Mouse (Mus musculus) midbrain, embryonic 14.5 days (tissue): ENCODE measurements around the gene Calml3. TPM values are rescaled to one million over a fixed set of nuclear protein-coding genes. Genes with fewer than 3 reads are reported as not detected.

Source experiments
- ATAC-seq: fragments of 200-750 bp; cut with Nextera tagmentation; 2 replicates; pipeline ENCODE4 v1.8.0; 2017; ENCODE audit warnings: moderate number of reproducible peaks, moderate library complexity; ENCODE audit not compliant: low FRiP score, low TSS enrichment
- DNase-seq: peaks from one replicate; pipeline ENCODE4 v3.0.0-alpha.2; 2015
- H3K27ac ChIP-seq: fragments of 300-500 bp; sonication (generic); replicated peaks from 2 replicates; pipeline ENCODE4 v1.5.1; 2014; ENCODE audit warnings: mild to moderate bottlenecking, low read depth, low read length, moderate library complexity
- H3K27me3 ChIP-seq: fragments of 300-500 bp; sonication (generic); 2 replicates; pipeline ENCODE4 v1.6.1; 2014; ENCODE audit warnings: low read length, control low read depth, mixed read lengths; ENCODE audit not compliant: control insufficient read depth, insufficient read depth
- H3K36me3 ChIP-seq: fragments of 300-500 bp; sonication (generic); 2 replicates; pipeline ENCODE4 v1.6.1; 2014; ENCODE audit warnings: low read length, control low read depth; ENCODE audit not compliant: control insufficient read depth, insufficient read depth
- H3K4me1 ChIP-seq: fragments of 300-500 bp; sonication (generic); 2 replicates; pipeline ENCODE4 v1.6.1; 2014; ENCODE audit warnings: mild to moderate bottlenecking, antibody characterized with exemption, low read length, control low read depth; ENCODE audit not compliant: control insufficient read depth, insufficient read depth
- H3K4me2 ChIP-seq: fragments of 300-500 bp; sonication (generic); 2 replicates; pipeline ENCODE4 v1.6.1; 2014; ENCODE audit warnings: mild to moderate bottlenecking, low read length, moderate library complexity
- H3K4me3 ChIP-seq: fragments of 300-500 bp; sonication (generic); replicated peaks from 2 replicates; pipeline ENCODE4 v1.5.1; 2014; ENCODE audit warnings: low read depth, low read length
- H3K9ac ChIP-seq: fragments of 300-500 bp; sonication (generic); replicated peaks from 2 replicates; pipeline ENCODE4 v1.6.1; 2014; ENCODE audit warnings: mild to moderate bottlenecking, low read length, moderate library complexity
- H3K9me3 ChIP-seq: fragments of 300-500 bp; sonication (generic); 2 replicates; pipeline ENCODE4 v1.6.1; 2016; ENCODE audit warnings: low read length, control low read depth, mixed read lengths; ENCODE audit not compliant: control insufficient read depth
- WGBS: fragments of 180-500 bp; shearing (Covaris S2); extraction: QIAGEN DNeasy Blood & Tissue Kit; methylation state at CpG from one replicate; pipeline ENCODE4 v1.1.7; 2014; 5-methylcytosine and 5-hydroxymethylcytosine counted together
- polyA plus RNA-seq: library from polyadenylated mRNA; unstranded; fragments of >200 nt; fragmentation: Nextera tagmentation; extraction: Ambion mirVana; gene quantifications from 2 replicates; pipeline ENCODE4 v1.2.1, GENCODE M21; 2014

Calml3 gene
- polyA plus RNA-seq, 1 experiment from 2014 or later: not detected

DNA sequence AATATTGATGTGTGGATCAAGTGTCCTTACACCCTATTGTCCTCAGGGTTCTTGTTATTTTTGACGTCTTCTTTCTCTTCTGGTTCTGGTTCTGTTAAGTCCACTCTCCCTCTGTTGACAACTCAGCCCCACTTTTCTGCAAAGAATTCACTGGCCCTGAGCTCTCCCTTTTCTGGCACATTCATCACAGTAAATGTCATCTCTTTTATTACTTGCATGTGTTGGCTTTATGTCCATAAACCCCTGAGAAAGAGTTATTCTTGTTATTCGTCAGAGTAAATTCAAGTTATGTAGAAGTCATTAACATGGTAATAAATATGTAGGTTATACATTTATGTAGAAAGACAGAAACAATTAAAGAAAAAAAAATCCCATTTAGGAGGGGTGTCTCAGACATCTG is 14.6 kb downstream of the Calml3 start:
- Histone ChIP-seq H3K36me3 (no peaks in the 10 kb centered on the region), H3K4me3 (no peak overlapping the region), H3K4me1 (no peaks in the 10 kb centered on the region), H3K27ac (no peak overlapping the region), H3K4me2 (no peak overlapping the region), H3K27me3 (no peaks in the 10 kb centered on the region), H3K9ac (no peak overlapping the region), H3K9me3 (no peaks in the 10 kb centered on the region)
- DNase-seq: no peak
- no peak for ATAC-seq
- WGBS: 94% methylated on average over 2 of the region's 2 CpGs

DNA sequence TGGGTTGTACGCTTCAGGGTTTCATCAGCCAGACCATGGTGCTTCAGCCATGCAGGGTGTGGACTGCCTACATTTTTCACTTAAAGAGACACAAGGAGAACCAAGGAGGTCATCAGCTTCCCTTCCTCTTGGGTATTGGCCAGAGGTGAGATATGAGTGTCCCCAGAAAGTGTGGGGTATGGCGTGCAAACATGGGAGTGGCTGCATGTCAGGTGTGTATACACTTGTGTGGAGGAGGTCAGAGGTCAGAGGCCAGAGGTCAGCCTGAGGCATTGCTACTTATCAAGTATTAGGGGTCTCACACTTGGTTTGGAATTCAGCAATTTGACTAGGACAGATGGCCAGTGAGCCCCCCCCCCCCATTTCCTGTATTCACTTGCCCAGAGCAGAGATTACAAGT is 15.5 kb downstream of the Calml3 start:
- Histone ChIP-seq H3K9ac (no peak overlapping the region), H3K27ac (no peak overlapping the region), H3K36me3 (no peaks in the 10 kb centered on the region), H3K9me3 (no peaks in the 10 kb centered on the region), H3K27me3 (no peaks in the 10 kb centered on the region), H3K4me3 (no peak overlapping the region), H3K4me1 (no peaks in the 10 kb centered on the region), H3K4me2 (no peak overlapping the region)
- ATAC-seq: 0 out of 2 replicates have a peak, but pooled peaks have one; percentile 35
- 86% methylated on average over 2 of the region's 2 CpGs for WGBS
- DNase-seq: no peak

DNA sequence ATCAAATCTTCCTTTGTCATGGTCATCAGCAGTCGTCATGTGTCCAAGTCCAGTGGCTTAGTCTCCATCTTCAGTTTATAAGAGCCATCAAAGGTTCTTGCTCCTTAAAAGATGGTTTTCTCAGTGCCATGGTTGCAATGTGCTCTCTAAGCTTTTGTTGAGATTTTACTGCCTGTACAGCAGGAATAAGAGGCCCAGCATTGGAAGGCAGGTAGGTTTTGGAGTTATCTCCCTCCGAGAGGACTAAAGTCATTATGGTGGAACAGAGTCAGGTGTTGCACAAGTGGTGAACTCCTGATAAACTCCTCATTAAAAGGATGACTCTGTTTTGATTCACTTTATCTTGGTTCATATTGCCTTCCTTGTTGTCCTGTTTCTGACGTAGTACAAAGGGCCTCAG is 16.5 kb downstream of the Calml3 start:
- H3K27me3 ChIP-seq: no peaks in the 10 kb centered on the region
- H3K9me3 ChIP-seq: no peaks in the 10 kb centered on the region
- DNase-seq (no peak), ATAC-seq (no peak)
- H3K9ac ChIP-seq: no peak overlapping the region
- H3K4me3 ChIP-seq: no peak overlapping the region
- H3K4me1 ChIP-seq: no peaks in the 10 kb centered on the region
- H3K36me3 ChIP-seq: no peaks in the 10 kb centered on the region
- H3K4me2 ChIP-seq: no peak overlapping the region
- WGBS: 85% methylated on average over 3 of the region's 3 CpGs
- H3K27ac ChIP-seq: no peak overlapping the region

DNA sequence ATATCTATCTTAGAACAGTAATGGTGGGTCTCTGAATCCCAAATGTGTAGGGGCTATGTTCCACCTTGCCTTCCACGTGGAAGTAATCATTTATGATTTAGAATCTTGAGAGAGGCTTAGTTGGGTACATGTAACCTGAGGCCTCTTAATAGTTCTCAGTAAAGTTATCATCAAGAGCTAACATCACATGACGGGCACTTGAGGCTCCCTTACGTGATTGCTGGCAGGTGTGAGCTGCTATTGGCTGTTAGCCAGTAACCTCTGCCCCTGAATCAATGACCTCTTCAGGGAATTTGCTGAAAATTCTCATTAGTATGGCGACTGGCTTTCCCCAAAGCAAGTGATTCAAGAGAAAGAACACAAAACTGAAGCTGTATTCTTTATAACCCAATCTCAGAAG is 17.0 kb downstream of the Calml3 start:
- no peaks in the 10 kb centered on the region for H3K9me3 ChIP-seq
- no peak for DNase-seq
- 72% methylated on average over 4 of the region's 4 CpGs for WGBS
- H3K4me3 ChIP-seq: no peak overlapping the region
- no peaks in the 10 kb centered on the region for H3K36me3 ChIP-seq
- no peaks in the 10 kb centered on the region for H3K27me3 ChIP-seq
- no peak overlapping the region for H3K27ac ChIP-seq
- H3K9ac ChIP-seq: no peak overlapping the region
- no peaks in the 10 kb centered on the region for H3K4me1 ChIP-seq
- no peak for ATAC-seq
- H3K4me2 ChIP-seq: no peak overlapping the region

DNA sequence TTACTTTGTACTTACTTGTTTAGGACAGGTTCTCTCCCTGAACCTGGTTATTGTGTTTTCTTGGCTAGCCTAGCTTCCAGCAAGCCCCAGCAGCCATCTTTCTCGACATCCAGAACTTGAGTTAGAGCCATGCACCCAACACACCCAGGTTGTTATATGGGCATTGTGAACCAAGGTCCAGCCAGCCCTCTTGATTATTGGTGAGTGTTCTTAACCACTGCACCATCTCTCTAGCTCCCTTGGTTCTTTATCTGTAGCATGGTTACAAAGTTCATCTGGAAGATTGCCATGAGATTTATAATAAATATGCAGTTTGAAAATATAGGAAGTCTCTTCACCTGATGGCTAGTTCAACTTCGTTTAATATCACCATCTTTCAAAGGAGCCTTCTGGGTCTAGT is 20.5 kb downstream of the Calml3 start:
- no peak for ATAC-seq
- 85% methylated on average over 2 of the region's 2 CpGs for WGBS
- no peak for DNase-seq

DNA sequence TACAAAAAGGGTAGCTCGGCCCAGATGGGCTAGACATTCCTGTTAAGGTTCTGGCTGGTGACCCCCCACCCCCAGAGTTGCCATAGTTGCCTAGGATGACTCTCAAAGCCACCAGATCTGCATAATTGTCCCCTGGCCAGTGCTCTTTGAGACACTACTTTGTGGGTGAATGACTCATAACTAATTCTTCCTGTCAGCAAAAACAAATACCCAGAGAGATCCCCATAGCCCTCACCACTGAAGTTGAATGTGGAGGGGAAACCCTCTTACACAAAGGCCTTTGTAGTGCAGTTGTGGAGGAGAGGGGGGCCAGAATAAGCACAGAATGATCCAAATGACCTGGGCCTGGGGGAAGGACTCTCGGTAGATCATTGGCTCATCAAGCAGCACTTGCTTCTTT is 21.6 kb downstream of the Calml3 start:
- no peaks in the 10 kb centered on the region for H3K9me3 ChIP-seq
- ATAC-seq (no peak; the same call in 1 of the 2 replicates), DNase-seq (peak; percentile 4)
- WGBS: 13% methylated on average over 2 of the region's 2 CpGs
- no peak overlapping the region for H3K4me2 ChIP-seq
- H3K27ac ChIP-seq: no peak overlapping the region
- no peaks in the 10 kb centered on the region for H3K4me1 ChIP-seq
- no peak overlapping the region for H3K4me3 ChIP-seq
- H3K27me3 ChIP-seq: no peaks in the 10 kb centered on the region
- no peak overlapping the region for H3K9ac ChIP-seq
- no peaks in the 10 kb centered on the region for H3K36me3 ChIP-seq

More for the DNA sequence above, 20.5 kb downstream of the Calml3 start:
- no peak overlapping the region for H3K4me2 ChIP-seq
- H3K4me1 ChIP-seq: no peaks in the 10 kb centered on the region
- no peak overlapping the region for H3K9ac ChIP-seq
- no peaks in the 10 kb centered on the region for H3K27me3 ChIP-seq
- H3K9me3 ChIP-seq: no peaks in the 10 kb centered on the region
- no peaks in the 10 kb centered on the region for H3K36me3 ChIP-seq
- H3K27ac ChIP-seq: no peak overlapping the region
- H3K4me3 ChIP-seq: no peak overlapping the region

DNA sequence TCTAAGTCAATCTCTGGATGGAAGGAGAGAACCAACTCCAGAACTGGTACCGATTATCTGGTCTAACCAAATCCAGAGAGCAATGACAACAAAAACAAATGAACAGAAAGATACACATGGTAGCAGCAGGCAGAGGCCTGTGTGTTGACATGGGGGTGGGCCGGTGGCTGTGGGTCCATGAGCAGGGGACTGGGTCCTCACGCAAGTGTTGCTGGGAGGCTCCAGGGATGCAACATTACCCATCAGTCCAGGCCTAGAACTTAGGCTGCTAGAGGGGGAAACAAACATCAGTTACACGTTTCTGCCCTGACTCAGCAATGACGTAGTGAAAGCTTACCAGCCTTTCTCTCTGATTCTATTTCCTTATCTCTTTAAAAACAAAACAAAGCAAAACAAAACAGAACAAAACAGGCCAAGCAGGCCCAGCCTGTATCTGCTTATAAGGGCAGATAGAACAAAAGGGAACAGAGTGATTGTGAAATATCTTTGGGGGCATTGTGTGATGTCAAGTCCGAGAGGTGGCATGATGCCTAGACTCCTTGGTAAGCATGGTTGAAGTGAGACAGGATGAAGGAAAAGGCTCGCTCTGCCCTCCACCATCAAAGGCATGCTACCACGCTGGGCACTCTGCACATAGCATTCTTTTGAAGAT is 24.4 kb downstream of the Calml3 start:
- Histone ChIP-seq H3K4me3 (no peak overlapping the region), H3K36me3 (no peaks in the 10 kb centered on the region), H3K9me3 (no peaks in the 10 kb centered on the region), H3K27me3 (no peaks in the 10 kb centered on the region), H3K9ac (no peak overlapping the region), H3K27ac (no peak overlapping the region), H3K4me2 (no peak overlapping the region), H3K4me1 (no peaks in the 10 kb centered on the region)
- no peak for ATAC-seq
- DNase-seq: no peak
- 89% methylated on average over 8 of the region's 8 CpGs for WGBS

DNA sequence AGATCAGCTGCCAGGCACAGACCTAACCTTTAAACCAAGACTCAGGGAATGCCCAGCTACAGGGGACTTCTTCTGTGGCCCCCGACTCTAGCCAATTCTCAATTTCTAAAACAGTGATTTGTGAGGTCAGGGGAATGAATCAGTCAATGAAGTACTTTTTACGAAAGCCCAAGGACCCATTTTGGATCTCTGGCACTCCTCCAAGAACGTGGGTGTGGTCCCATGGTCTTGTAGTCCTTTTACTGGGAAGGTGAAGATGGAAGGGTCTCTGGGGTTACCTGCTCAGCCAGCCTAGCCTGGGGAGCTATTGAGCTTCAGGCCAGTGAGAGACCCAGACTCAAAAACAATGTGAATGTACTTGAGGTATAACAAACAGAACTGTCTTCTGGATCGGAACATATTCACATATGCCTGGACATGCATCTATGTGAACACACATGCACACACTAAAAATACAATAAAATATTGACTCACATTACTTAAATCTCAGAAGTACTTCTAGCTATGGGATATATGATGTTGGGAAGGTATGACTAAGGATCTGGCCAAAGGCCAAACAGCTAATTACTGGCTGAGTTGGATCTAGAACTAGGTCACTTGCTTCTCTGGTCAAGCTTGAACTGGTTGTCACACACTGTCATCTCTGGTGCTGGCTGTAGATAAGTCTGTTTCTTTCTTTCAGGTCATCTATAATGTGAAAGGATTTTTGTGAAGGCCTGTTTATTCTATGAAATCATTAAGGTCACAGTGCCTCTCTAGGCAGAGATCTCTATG is 25.3 kb downstream of the Calml3 start:
- no peaks in the 10 kb centered on the region for H3K9me3 ChIP-seq
- no peak for ATAC-seq

More for the DNA sequence above, 25.3 kb downstream of the Calml3 start:
- no peak overlapping the region for H3K4me3 ChIP-seq
- 87% methylated on average over 4 of the region's 4 CpGs for WGBS
- no peaks in the 10 kb centered on the region for H3K4me1 ChIP-seq
- H3K27me3 ChIP-seq: no peaks in the 10 kb centered on the region
- DNase-seq: no peak
- H3K4me2 ChIP-seq: no peak overlapping the region
- no peak overlapping the region for H3K9ac ChIP-seq
- H3K27ac ChIP-seq: no peak overlapping the region
- no peaks in the 10 kb centered on the region for H3K36me3 ChIP-seq
